Mouse (Mus musculus) cerebellum, adult 18-20 months (tissue): ENCODE measurements around the gene Tenm3.

ENCODE experiments used
- DNase-seq, 2 experiments: peaks; one replicate each; pipeline ENCODE4 v3.0.0; 2021

The Tenm3 gene

GRCm38 (mm10) chr8:48649845-48650244, 193.9 kb downstream of the Tenm3 start:
- DNase-seq = no peak

GRCm38 (mm10) chr8:48649415-48649814, 194.3 kb downstream of the Tenm3 start:
- no peak for DNase-seq

GRCm38 (mm10) chr8:48646110-48646509, 197.6 kb downstream of the Tenm3 start:
- no peak for DNase-seq

- no peak for DNase-seq
Measured at GRCm38 (mm10) chr8:48638129-48638528, 205.6 kb downstream of the Tenm3 start.

GRCm38 (mm10) chr8:48636979-48637378, 206.8 kb downstream of the Tenm3 start:
- no peak for DNase-seq

GRCm38 (mm10) chr8:48635815-48636214, 207.9 kb downstream of the Tenm3 start:
- no peak for DNase-seq

GRCm38 (mm10) chr8:48633426-48633825, 210.3 kb downstream of the Tenm3 start:
- DNase-seq = no peak

GRCm38 (mm10) chr8:48622517-48623153, 221.1 kb downstream of the Tenm3 start:
- no peak for DNase-seq

GRCm38 (mm10) chr8:48615088-48615487, 228.7 kb downstream of the Tenm3 start:
- no peak for DNase-seq

GRCm38 (mm10) chr8:48611934-48612512, 231.7 kb downstream of the Tenm3 start:
- DNase-seq = no peak

- DNase-seq = no peak
Measured at GRCm38 (mm10) chr8:48611126-48611525, 232.6 kb downstream of the Tenm3 start.

GRCm38 (mm10) chr8:48610316-48610715, 233.4 kb downstream of the Tenm3 start:
- DNase-seq = no peak

- DNase-seq = no peak
Measured at GRCm38 (mm10) chr8:48609684-48610083, 234.1 kb downstream of the Tenm3 start.

- no peak for DNase-seq
Measured at GRCm38 (mm10) chr8:48604190-48604897, 239.4 kb downstream of the Tenm3 start.

- no peak for DNase-seq
Measured at GRCm38 (mm10) chr8:48603165-48603840, 240.4 kb downstream of the Tenm3 start.

- no peak for DNase-seq
Measured at GRCm38 (mm10) chr8:48601621-48602020, 242.1 kb downstream of the Tenm3 start.

- DNase-seq = no peak
Measured at GRCm38 (mm10) chr8:48599028-48599427, 244.7 kb downstream of the Tenm3 start.

- no peak for DNase-seq
Measured at GRCm38 (mm10) chr8:48596332-48596731, 247.4 kb downstream of the Tenm3 start.

- no peak for DNase-seq
Measured at GRCm38 (mm10) chr8:48591818-48592217, 251.9 kb downstream of the Tenm3 start.

GRCm38 (mm10) chr8:48579732-48580131, 264.0 kb downstream of the Tenm3 start:
- no peak for DNase-seq

- no peak for DNase-seq
Measured at GRCm38 (mm10) chr8:48579144-48579543, 264.6 kb downstream of the Tenm3 start.

GRCm38 (mm10) chr8:48572941-48573340, 270.8 kb downstream of the Tenm3 start:
- no peak for DNase-seq

- no peak for DNase-seq
Measured at GRCm38 (mm10) chr8:48572345-48572744, 271.4 kb downstream of the Tenm3 start.

- DNase-seq = no peak
Measured at GRCm38 (mm10) chr8:48568608-48569007, 275.1 kb downstream of the Tenm3 start.
